Mouse (Mus musculus) layer of hippocampus, adult 2 months (tissue): ENCODE measurements at regions not wholly inside any gene's neighbourhood (a gene's known extent, or its start where the extent isn't known, plus 50 kb on each side); places are given as distances from the start of the nearest gene placed in this dataset.

ENCODE experiments used
- DNase-seq, 2 experiments: peaks; one replicate each; pipeline ENCODE4 v3.0.0; 2022; ENCODE audit warnings: low spot score in 2 of 2
- H3K27ac ChIP-seq: fragments of 200-600 bp; 2 replicates; pipeline ENCODE4 v1.8.1; 2022
- H3K4me3 ChIP-seq: fragments of 200-600 bp; 2 replicates; pipeline ENCODE4 v1.8.1; 2022; ENCODE audit warnings: mild to moderate bottlenecking
- CTCF ChIP-seq: fragments of 200-600 bp; conservative IDR thresholded peaks from 2 replicates; pipeline ENCODE4 v1.8.1; 2022; ENCODE audit warnings: antibody characterized with exemption, mild to moderate bottlenecking, moderate library complexity

DNA sequence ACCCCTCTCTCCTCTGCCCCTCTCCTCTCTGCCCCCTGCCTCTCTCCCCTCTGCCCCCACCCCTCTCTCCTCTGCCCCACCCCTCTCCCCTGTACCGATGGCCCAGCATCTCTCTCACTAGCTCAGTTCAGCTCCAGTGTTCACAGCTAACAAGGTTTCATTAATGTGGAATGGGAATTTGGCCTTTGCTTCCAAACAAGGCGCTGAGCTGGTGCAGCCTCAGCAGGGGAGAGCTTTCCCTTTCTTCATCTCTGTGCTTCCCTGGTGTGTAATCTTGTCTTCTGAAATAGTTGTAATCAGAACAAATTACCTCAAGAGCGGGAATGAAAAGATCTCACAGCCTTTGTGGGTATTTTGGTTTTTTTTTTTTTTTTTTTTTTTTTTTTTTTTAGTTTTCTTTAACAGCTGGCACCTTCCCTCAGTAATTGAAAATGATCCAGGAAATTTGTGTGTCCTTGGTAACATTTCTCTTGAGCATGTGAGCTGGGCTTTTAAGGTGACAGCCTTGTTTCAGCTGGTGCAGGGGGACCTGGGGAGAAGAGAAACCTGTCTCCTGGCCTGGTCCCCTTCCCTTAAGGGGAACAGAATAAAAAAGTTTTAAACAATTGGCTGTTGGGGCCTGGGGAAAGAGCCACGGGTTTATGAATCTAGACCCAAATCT lies 90.5 kb downstream of the Aldh8a1 start:
- DNase-seq, result no peak
- H3K4me3 ChIP-seq, result no peak overlapping the region
- H3K27ac ChIP-seq, result no peak overlapping the region
- TF ChIP-seq CTCF, result no peak

DNA sequence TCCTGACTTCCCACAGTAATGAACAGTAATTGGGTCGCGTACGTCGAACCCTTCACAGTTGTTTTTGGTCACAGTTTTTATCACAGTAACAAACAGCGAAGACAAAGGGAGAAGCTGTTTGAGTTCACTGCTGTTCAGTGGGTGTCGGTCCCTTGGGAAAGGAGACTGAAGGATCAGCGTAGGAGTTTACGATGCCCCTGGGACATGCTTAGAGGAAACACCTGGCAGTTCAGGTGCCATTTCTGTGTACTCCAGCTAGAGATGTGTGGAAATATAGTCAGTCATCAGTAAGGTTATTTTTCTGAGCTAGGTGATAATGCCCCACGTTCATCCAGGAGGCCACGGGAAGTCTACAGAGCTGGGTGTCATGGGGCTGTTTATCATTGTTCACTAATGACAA lies 91.3 kb downstream of the Aldh8a1 start:
- Histone ChIP-seq H3K4me3 (no peak overlapping the region), H3K27ac (no peak overlapping the region)
- TF ChIP-seq CTCF, result no peak
- DNase-seq, result no peak

DNA sequence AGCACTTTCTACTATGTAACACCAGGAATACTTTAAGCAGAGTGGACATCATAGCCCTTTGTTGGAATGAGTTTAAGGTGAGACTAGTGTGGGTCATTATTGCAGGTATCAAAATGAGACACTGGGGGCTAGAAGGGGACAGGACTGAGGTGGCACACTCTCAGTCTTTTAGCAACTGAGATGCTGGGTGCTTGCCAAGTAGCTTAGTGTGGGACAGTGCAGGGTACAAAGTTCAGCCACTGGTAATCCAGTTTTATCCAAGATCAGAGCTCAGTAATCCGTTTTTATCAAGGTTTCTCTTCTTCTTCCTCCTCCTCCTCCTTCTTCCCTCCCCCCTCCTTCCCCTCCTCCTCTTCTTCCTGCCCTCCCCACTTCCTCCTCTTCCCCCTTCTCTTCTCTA lies 92.9 kb downstream of the Aldh8a1 start:
- Histone ChIP-seq H3K4me3 (no peak overlapping the region), H3K27ac (no peak overlapping the region; the same call in 1 of the 2 replicates)
- DNase-seq, result no peak
- TF ChIP-seq CTCF, result no peak

DNA sequence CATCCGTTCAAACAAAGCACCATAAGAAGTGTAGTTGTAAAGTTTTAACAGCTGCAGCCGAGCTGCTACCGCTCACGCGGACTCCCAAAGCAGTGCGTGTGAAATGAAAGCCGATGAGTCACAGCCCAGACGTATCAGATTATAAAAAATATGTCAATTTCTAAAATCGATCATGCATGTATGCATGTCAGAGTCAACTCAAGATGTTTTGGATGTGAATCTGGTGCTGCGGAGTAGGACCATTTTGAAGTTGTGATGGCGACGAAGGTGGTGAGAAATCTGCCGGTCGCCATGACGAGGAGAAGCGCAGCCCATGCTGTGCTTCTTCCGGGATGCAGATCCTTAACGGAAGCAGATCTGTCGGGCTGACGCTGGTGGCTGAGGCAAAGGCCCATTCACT lies 93.5 kb downstream of the Aldh8a1 start:
- Histone ChIP-seq H3K27ac (peak overlapping the region; percentile 79), H3K4me3 (peak overlapping the region; percentile 39)
- TF ChIP-seq CTCF, result no peak
- DNase-seq, result peak; percentile 34 to 53

DNA sequence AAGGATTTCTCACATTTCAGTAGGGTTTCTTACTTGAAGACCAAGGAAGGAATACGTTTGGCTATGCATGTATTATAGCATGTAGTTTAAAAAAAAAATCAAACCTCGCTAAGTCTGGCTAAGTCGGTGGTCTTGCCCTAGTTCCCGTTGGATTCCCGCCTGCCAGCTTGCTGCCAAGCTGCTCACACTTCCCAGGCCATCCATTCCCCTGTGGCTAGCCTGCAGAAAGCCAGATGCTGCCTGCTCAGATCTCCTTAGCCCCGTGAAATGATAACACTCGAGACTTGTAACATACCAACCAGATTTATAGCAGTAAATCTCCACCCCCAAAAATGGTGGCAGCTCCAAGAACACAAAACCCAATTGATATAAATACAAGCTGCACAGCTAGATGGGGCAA lies 97.2 kb downstream of the Aldh8a1 start:
- no peak for TF ChIP-seq CTCF
- no peak for DNase-seq
- Histone ChIP-seq H3K4me3 (no peak overlapping the region), H3K27ac (no peak overlapping the region)

DNA sequence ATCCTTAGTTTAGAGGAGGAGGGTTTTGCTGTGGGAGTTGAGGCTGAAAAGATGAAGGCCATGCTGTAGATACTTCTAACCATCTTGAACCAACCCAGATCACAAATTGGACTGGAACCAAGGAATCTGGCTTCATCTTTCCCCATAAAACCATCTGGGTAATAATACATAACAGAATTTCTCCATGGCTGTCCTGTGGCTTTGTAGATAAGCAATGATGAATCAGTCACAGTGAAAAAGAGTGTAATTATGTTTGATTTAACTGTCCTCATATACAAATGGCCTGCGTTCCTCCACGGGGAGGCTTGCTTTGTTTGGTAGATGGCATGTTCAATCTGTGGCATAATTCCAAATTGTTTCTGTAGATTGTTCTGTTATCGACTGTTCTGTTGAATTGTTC lies 100.9 kb downstream of the Aldh8a1 start:
- no peak for TF ChIP-seq CTCF
- DNase-seq, result no peak
- Histone ChIP-seq H3K27ac (peak overlapping the region; percentile 10; the same call in 1 of the 2 replicates), H3K4me3 (no peak overlapping the region)

DNA sequence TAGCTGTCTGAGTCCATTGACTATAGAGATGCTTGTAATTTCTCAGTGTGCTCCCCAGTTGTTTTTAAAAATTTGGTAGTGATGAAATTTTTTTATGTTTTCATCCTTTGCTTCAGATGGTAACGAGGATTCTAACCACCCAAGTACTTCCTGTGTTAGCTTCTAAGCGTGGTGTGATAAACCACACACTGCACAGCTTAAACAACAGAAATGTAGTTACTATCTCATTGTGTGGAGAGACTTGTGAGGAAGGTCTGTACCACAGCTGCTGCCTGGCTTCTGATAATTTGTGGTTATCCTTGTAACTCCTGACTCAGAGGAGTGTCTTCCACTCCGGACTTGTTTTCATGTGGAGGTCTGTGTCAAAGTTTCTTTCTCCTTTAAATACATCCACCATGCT lies 102.3 kb downstream of the Aldh8a1 start:
- H3K4me3 ChIP-seq, result no peak overlapping the region
- no peak for TF ChIP-seq CTCF
- no peak overlapping the region for H3K27ac ChIP-seq
- DNase-seq, result no peak

DNA sequence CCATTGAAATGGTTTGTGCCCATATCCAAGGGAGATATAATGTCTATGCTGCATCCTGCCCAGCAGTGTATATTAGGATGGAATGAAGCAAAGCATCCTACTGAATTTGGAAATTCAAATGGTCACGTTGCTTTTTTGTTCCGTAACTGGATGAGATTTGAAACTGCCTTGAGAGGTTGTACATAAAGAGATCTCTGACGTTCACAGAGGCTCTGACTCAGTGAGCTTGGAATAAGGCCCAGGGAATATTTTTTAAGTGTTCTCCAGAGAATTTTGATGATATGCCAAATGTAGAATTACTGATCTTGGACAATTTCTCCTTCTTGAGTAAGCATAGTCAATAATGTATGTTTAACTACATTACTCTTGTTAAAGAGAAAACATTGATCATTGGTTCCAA lies 104.2 kb downstream of the Aldh8a1 start:
- no peak overlapping the region for H3K4me3 ChIP-seq
- TF ChIP-seq CTCF, result no peak
- no peak for DNase-seq
- H3K27ac ChIP-seq, result no peak overlapping the region

DNA sequence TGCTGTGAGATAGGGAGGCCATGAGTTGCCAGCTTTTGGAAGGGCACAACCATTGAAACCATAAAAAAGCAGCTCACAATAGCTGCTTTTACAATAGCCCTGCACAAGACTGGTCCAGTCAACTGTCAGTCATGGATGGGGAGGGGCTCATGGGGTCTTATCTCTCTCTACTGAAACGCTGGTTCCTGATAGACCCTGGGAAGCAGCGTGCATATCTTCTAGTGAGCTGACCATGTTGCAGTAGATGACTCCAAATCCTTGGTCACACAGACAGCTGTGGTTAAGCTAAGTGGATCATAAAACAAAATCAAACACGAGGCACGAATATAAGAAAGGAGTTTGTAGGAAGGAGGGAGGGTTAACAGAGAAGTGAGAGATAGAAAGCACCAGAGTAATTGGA lies 105.0 kb downstream of the Aldh8a1 start:
- H3K4me3 ChIP-seq, result no peak overlapping the region
- TF ChIP-seq CTCF, result no peak
- H3K27ac ChIP-seq, result no peak overlapping the region
- no peak for DNase-seq

DNA sequence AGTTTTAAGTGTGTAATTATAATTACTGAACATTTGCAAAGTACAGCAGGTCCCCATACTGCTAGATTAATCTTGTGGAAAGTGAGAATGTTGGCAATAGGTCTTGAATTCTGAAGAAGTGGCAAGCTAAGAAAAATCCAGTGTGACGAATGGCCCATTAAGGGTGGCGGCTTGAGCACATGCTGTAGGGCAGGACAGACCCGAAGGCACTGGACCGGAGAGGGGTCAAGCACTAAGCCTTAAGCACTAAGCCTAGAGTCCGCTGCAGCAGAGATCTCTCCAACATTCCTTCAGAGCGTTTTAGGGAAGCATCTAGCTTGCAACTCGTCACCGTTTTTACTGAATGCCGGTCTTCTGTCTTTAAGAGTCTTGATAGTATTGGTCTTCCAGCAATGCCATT lies 105.6 kb downstream of the Aldh8a1 start:
- Histone ChIP-seq H3K27ac (0 out of 2 replicates have a peak overlapping the region, but pooled peaks have one; percentile 8), H3K4me3 (no peak overlapping the region)
- no peak for TF ChIP-seq CTCF
- DNase-seq, result no peak

DNA sequence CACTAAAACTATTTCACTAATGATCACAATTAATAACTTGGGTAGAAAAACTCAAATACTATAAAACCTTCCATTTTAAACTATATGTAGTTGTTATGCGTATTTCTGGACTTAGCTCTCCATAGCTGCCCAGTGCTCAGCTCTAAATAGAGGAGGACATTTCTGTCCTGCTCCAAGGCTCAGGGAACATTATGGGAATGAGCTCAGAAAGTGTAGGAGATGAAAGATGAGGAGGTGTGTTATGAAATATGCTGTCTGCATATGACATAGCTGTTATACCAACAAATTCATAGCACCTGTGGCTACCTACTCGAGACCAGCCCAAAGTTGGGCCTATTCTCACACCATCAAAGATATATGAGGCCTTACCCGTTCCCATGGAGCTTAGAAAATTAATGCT lies 106.3 kb downstream of the Aldh8a1 start:
- Histone ChIP-seq H3K4me3 (no peak overlapping the region), H3K27ac (no peak overlapping the region)
- TF ChIP-seq CTCF, result no peak
- no peak for DNase-seq

DNA sequence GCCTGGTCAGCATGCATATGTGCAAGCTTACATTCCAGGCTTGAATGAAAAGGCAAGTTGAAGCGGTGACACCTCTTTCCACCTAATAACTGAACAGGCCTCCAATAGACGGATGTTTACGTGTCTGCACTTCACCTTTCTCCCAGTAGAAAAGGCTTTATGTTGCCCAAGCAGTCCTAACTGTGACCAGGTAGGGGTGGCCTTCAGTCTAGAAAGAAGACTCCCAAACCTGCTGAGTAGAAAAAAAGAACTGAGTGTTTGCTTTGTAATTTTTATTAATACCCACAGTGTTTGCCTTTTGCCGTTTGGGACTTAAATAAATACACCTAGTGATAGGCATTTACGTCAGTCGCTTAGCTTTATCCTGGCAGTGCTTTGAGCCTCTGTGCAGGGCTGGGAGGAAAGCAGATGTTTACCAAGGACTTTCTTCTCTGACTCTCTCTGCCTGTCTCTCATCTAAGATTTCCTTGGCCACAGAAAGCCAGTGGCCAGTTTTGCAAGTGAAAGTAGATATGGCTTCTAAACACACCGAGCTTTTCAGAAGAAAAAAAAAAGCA lies 104.5 kb upstream of the 1700020N01Rik start:
- Histone ChIP-seq H3K27ac (no peak overlapping the region), H3K4me3 (no peak overlapping the region)
- no peak for DNase-seq
- TF ChIP-seq CTCF, result no peak

DNA sequence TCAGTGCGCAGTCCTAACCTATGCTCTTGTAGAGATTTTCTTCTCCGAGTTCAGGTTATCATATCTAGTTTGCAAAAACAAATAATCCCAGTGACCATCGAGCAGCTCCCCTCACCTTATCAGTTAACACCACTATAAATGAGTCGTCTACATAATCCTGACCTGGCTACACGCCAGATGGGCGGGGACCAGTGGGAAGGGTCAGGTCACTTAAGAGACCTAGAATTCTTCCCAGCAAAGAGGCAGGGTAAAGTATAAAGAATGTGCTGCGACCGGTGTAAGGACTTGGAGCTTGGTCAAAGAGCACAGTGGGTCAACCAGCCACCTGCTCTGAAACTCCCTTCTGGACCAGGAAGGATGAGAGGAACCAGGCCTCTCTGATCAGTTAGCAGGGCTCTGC lies 102.0 kb upstream of the 1700020N01Rik start:
- no peak overlapping the region for H3K27ac ChIP-seq
- DNase-seq, result no peak
- TF ChIP-seq CTCF, result no peak
- no peak overlapping the region for H3K4me3 ChIP-seq

DNA sequence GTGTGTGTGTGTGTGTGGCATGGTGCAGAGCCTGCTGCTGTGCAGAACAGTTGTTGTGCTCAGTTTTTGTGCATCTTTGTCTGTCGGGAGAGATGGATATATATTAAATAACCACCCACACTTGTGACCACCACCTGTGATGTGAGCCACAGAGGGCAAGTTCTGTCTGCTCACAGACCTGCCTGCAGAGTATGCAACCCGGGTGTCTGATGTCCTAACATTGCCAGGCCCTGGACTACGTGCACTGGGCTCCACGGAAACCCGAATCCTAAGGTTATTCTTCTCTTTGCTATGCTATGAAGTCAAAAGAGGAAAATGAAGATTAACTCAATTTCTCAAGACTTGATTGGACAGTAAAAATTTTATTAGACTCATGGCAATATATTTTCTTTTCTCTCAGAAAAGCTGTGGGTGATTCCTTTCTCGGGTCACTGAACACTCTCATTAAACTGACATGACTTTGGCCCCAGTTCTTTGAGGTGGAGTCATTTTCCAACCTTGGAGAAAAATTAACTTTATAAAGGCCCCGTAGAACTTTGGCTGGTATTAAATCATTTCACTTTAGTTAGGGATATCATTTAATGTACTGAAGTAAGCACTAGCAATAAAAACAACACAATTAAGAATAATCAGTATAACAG lies 100.6 kb upstream of the 1700020N01Rik start:
- DNase-seq, result no peak
- no peak overlapping the region for H3K4me3 ChIP-seq
- TF ChIP-seq CTCF, result no peak
- H3K27ac ChIP-seq, result no peak overlapping the region
